Mouse (Mus musculus) spleen, postnatal 10 days (tissue): ENCODE data around the gene Soga3.

ENCODE experiments used
- DNase-seq, 2 experiments: peaks; one replicate each; pipeline ENCODE4 v3.0.0; 2021 to 2022; ENCODE audit warnings: low spot score in 2 of 2

The Soga3 gene

GRCm38 (mm10) chr10:29206730-29207129 lies 63.1 kb downstream of the Soga3 start:
- DNase-seq = no peak

- no peak for DNase-seq
Measured at GRCm38 (mm10) chr10:29208735-29209134, 65.1 kb downstream of the Soga3 start.

GRCm38 (mm10) chr10:29211453-29211852 lies 67.8 kb downstream of the Soga3 start, which contains the start of gene 9330159F19Rik:
Gene 9330159F19Rik, plus strand, starts transcription at chr10:29211606.
- DNase-seq = no peak

- DNase-seq = no peak
Measured at GRCm38 (mm10) chr10:29213534-29214100, 70.0 kb downstream of the Soga3 start.

- DNase-seq = no peak
Measured at GRCm38 (mm10) chr10:29216957-29217356, 73.3 kb downstream of the Soga3 start.

- no peak for DNase-seq
Measured at GRCm38 (mm10) chr10:29217451-29217850, 73.8 kb downstream of the Soga3 start.

- no peak for DNase-seq
Measured at GRCm38 (mm10) chr10:29225329-29225728, 81.7 kb downstream of the Soga3 start.

GRCm38 (mm10) chr10:29231208-29231607 lies 87.6 kb downstream of the Soga3 start:
- DNase-seq = no peak
